Mouse (Mus musculus) cortical plate, adult 2 months (tissue): ENCODE measurements around the gene Usp5.

Experiments
- CTCF ChIP-seq: fragments of 200-500 bp; IDR thresholded peaks from 2 replicates; pipeline ENCODE4 v1.5.1; 2011; ENCODE audit warnings: mild to moderate bottlenecking, control low read depth, low read length; ENCODE audit not compliant: insufficient read depth; ENCODE audit errors: extremely low read depth
- POLR2A ChIP-seq: fragments of 200-500 bp; IDR thresholded peaks from 2 replicates; pipeline ENCODE4 v1.6.1; 2011; ENCODE audit warnings: mild to moderate bottlenecking, low read length, control low read depth; ENCODE audit not compliant: insufficient read depth; ENCODE audit errors: extremely low read depth

- TF ChIP-seq CTCF (no peak), POLR2A (peak; percentile 58; the same call in 1 of the 2 replicates)
Observed at GRCm38 (mm10) chr6:124769101-124769765, 60.1 kb downstream of the Usp5 start, which contains the start of gene Eno2.
